Mouse (Mus musculus): ENCODE data around the gene Gm10912.

GRCm38 (mm10) chr2:104093305-104093704 lies 27.7 kb downstream of the Gm10912 start:
- no peak for TF ChIP-seq GATA1 (IDR thresholded peaks at IDR 0.05; ENCODE audit: low read length)
- TF ChIP-seq TAL1 (IDR thresholded peaks at IDR 0.05; ENCODE audit: low read length), result no peak

All from erythroblast, embryonic 14.5 days (primary cell).